Mouse (Mus musculus) liver (tissue): ENCODE measurements around the gene Itpr2.

Experiments
- DNase-seq: peaks from one replicate; pipeline ENCODE4 v3.0.0-alpha.2; 2020; ENCODE audit warnings: mixed read lengths

The Itpr2 gene

GRCm38 (mm10) chr6:146255656-146256055 is 246.4 kb downstream of the Itpr2 start:
- no peak for DNase-seq

- no peak for DNase-seq
Observed at GRCm38 (mm10) chr6:146254931-146255330, 247.1 kb downstream of the Itpr2 start.

- no peak for DNase-seq
Observed at GRCm38 (mm10) chr6:146254216-146254820, 247.7 kb downstream of the Itpr2 start.

DNA sequence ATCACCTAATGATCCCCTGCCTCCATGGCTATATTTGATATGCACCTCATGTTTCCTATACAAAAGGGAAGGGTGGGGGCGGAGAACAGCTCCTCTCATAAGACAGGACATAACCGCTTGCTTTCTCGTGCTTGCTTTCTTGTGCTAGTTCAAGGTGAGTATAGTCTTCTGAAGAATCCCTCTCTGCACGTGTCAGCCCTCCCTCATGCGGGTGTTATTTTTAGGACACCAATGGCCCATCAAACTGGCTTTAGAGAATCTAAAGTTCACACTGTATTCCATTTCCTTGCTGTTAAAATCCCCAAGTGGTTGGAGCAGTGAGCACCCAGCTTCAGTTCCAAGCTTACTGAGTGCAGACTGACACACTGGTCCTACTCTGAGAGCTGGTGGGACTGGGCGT is 252.9 kb downstream of the Itpr2 start:
- DNase-seq = no peak

GRCm38 (mm10) chr6:146248341-146248740 is 253.7 kb downstream of the Itpr2 start:
- no peak for DNase-seq

- peak; percentile 22 for DNase-seq
Observed at GRCm38 (mm10) chr6:146247906-146248305, 254.1 kb downstream of the Itpr2 start.

DNA sequence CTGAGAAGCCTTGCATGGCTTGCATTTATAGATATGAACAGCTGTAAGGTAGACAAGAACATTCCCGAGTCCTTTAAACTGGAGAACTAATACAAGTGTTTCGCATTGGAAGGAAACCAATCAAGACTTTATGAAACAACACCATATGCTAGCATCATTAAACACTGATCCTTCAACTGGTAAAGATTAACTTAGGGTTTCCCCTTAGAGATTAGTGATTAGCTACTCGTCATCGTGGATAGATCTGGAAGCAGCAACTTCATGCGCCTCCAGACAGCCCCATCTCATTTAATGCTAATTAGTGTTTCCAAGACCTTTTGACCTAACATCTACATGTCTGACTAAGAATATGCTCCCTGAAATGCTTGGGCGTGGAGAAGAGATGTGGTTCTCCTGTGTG is 255.7 kb downstream of the Itpr2 start:
- no peak for DNase-seq

- no peak for DNase-seq
Observed at GRCm38 (mm10) chr6:146245888-146246287, 256.1 kb downstream of the Itpr2 start.

DNA sequence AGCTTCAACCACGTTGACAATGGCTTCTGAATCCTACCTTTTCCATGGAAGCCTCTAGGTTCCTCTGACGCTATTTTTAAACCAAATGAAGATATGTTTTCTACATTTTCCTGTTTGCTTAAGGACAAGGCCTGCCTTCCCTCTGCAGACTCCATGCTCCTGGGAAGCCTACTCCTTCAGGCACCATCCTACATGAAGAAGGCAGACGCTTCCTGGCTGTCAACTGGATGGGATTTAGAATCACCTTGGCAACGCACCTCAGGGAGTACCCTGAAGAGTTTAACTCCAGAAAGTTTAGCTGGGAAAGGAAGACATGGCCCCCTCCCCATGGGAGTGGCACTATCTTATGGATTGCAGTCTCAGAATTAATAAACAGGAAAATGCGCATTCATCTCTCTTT is 259.0 kb downstream of the Itpr2 start:
- no peak for DNase-seq

- no peak for DNase-seq
Observed at GRCm38 (mm10) chr6:146241336-146241735, 260.7 kb downstream of the Itpr2 start.

- no peak for DNase-seq
Observed at GRCm38 (mm10) chr6:146235165-146235564, 266.9 kb downstream of the Itpr2 start.

DNA sequence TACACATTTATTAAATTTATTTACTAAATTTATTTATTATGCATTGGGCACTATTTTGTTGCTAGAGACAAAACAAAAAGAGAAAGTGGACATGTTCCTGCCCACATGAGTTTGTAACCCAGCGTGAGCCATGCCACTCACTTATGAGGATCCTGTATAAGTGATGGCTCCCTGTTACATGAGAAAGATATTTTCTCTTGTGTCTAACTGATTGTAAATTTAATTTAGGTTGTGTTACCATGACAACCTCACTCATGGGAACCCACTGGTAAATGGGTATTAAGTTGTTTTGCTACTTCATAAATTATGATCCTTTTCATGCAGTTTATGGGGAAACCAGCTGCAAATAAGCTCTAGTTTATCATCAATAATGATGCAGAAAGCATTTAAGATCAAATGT is 267.6 kb downstream of the Itpr2 start:
- no peak for DNase-seq

DNA sequence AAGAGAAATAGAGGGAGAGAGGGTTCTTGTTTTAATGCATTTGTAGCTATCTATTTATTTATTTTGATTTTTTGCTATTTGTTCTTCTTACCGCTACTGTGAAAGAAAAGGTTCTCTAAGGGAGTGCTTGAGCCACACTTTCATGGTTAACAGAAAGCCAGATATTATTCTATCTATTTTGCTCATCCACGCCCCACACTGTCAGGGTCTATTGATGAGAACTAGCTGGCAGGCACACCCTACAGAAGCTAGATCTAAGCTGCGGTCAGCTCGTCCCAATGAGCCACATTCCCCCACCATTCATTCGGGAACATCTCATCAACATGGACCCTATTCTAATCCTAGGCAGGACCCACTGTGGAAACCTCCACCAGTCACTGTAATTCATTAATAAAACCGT is 271.1 kb downstream of the Itpr2 start:
- peak; percentile 39 for DNase-seq

DNA sequence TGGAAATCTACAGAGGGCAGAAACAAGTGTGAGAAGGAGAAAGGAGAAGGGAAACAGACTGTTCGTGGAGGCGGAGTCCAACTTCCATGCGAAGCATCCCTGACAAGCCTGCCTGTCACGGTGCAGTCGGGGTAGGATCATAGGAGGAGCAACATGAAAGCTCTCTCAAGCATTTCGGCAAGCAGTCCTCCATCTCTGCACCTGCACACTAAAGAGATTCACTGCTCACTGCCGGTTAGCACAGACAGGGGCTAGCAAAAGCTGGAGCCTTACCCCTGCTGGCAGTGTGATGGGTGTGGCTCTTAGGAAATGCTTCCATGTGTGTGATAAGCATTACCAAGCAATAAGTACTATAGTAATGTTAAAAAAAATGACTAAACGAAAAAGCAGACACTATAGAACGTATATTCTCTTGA is 271.6 kb downstream of the Itpr2 start:
- DNase-seq = peak; percentile 77

GRCm38 (mm10) chr6:146229967-146230366 is 272.1 kb downstream of the Itpr2 start:
- no peak for DNase-seq

DNA sequence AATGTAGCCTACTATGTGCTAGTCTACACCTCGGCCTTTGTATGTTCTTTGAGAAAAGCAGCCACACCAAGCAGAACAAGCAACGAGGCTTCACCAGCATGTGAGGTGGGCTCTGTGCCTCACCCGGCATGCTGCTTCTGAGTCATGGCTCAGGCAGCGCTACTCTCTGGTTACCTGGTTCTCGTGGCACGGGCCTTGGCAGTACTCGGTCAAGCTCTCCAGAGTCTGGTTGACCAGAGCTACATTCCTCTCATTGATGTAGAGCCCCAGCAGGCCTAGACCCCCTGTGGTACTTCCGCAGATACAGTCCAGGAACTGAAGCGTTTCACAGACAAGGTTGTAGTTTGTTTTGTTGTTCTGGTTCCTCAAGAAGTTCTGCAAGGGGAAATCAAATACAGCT is 272.5 kb downstream of the Itpr2 start:
- DNase-seq = no peak

GRCm38 (mm10) chr6:146228048-146228447 is 274.0 kb downstream of the Itpr2 start:
- peak; percentile 33 for DNase-seq

- DNase-seq = peak; percentile 61
Observed at GRCm38 (mm10) chr6:146222403-146223063, 279.5 kb downstream of the Itpr2 start.

GRCm38 (mm10) chr6:146221371-146222336 is 280.4 kb downstream of the Itpr2 start:
- peak; percentile 78 for DNase-seq

GRCm38 (mm10) chr6:146220071-146220470 is 282.0 kb downstream of the Itpr2 start:
- DNase-seq = peak; percentile 42

DNA sequence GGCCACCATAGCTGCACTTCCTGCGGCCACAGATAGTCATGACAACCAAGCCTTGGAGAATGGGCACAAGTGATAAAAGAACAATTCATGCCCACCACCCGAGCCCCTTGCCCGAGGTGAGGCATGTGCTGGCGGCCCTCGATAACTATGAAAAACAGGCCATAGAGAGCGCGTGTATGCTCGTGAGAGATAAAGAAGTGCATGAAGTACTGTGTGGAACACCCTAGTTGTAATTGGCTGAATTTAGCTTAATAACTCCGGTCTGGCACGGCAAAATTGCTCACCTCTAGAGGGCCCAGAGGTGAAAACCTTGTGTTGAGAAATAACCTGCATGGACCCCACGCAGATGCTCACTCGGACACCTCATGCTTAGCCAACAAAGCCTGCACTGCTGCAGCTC is 282.5 kb downstream of the Itpr2 start:
- peak; percentile 84 for DNase-seq

- DNase-seq = no peak
Observed at GRCm38 (mm10) chr6:146215302-146215701, 286.7 kb downstream of the Itpr2 start.

GRCm38 (mm10) chr6:146212339-146212738 is 289.7 kb downstream of the Itpr2 start:
- no peak for DNase-seq

- DNase-seq = no peak
Observed at GRCm38 (mm10) chr6:146211233-146211632, 290.8 kb downstream of the Itpr2 start.
